In the genomic region with DNA sequence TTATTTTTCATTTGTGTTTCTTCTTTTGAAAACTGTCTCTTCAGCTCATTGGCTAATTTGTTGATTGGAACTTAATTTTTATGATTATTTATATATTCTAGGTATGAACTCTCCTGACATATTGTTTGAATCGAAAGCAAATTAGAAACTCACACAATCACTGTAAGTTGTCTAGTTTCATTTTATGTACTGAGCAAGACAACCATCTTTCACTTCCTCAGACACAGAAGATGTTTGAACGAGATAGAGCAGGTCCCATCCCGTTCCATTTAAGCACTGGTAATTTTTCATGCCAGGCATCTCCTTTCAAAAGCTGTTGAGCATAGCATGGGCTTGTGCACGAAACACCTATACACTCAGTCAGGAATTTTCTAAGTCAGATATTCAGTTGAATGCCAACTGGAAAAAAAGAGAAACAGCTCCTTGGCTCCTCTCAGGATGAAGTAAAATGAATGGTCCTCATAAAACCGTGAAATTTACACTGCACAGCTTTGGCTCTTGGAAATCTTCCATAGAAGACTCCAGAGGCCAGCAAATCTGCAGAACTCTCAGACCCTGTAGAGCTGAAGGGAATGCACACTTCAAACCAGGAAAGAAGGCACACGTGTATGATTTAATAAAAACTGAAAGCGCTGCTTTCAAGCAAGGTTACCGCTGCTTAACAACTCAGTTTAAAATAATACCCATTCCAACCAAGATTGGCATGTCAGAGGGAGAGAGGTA, we compare ENCODE assay signal across 23 mouse cellular contexts. TPM values are rescaled to one million over a fixed set of nuclear protein-coding genes. Genes with fewer than 3 reads are reported as not detected.
DNase-seq lines count a peak whose midpoint lies in the region; ATAC-seq and TF ChIP-seq lines count a peak whose summit lies in the region.
"Had no signal": no experiment of that assay in that cellular context is flagged by ENCODE, and none has a peak within 500 bp of the region (broad histone marks: within the 10 kb centered on the region; RNA-seq: fewer than 3 reads in every experiment).

No protein-coding gene starts in this region.

- H3K27me3 ChIP-seq in limb, embryonic 14.5 days (ENCODE audit: control insufficient read depth, insufficient read depth, low read length), result no peaks in the 10 kb centered on the region
- H3K27me3 ChIP-seq: forebrain, embryonic 15.5 days; liver, embryonic 13.5 days; neural tube, embryonic 15.5 days had no signal

- H3K4me2 ChIP-seq in limb, embryonic 14.5 days (replicated peaks; ENCODE audit: low read depth, low read length, severe bottlenecking), result no peak overlapping the region; the same call in 1 of the 2 replicates
- H3K4me2 ChIP-seq: forebrain, embryonic 15.5 days; liver, embryonic 13.5 days; lung, embryonic 14.5 days; neural tube, embryonic 15.5 days had no signal

- H3K9ac ChIP-seq in limb, embryonic 14.5 days (ENCODE audit: low read depth, low read length, severe bottlenecking), result no peak overlapping the region
- H3K9ac ChIP-seq: forebrain, embryonic 15.5 days; liver, embryonic 13.5 days; lung, embryonic 14.5 days; neural tube, embryonic 15.5 days had no signal

- TF ChIP-seq POLR2A in limb, embryonic 14.5 days (IDR thresholded peaks at IDR 0.05; ENCODE audit: borderline replicate concordance, extremely low read depth, insufficient read depth, insufficient read length), result no peak

- WGBS in limb, embryonic 14.5 days, result 43% methylated on average over 8 of the region's 8 CpGs

- peak overlapping the region; percentile 71 for H3K27ac ChIP-seq in limb, embryonic 14.5 days (replicated peaks; ENCODE audit: low read depth, low read length)
- H3K27ac ChIP-seq in left cerebral cortex, adult 2 months, result no peak overlapping the region
- H3K27ac ChIP-seq: forebrain, embryonic 15.5 days; heart, embryonic 10.5 days; liver, embryonic 13.5 days; midbrain, embryonic 10.5 days; neural tube, embryonic 15.5 days had no signal

- no peak for TF ChIP-seq CTCF in left cerebral cortex, adult 2 months (IDR thresholded peaks at IDR 0.05)

- no peak overlapping the region for H3K4me3 ChIP-seq in limb, embryonic 14.5 days (replicated peaks; ENCODE audit: low read length)
- H3K4me3 ChIP-seq in left cerebral cortex, adult 2 months, result no peak overlapping the region
- H3K4me3 ChIP-seq: forebrain, embryonic 15.5 days; heart, embryonic 10.5 days; liver, embryonic 13.5 days; midbrain, embryonic 10.5 days; neural tube, embryonic 15.5 days had no signal

- peak; percentile 78 for ATAC-seq in limb, embryonic 14.5 days (ENCODE audit: low FRiP score, low read depth)
- ATAC-seq in megakaryocyte progenitor cell, adult 5-6 weeks (replicated peaks; ENCODE audit: poor library complexity), result no peak
- ATAC-seq: forebrain, embryonic 15.5 days had no signal

- H3K9me3 ChIP-seq in limb, embryonic 14.5 days (ENCODE audit: control insufficient read depth, low read length), result no peaks in the 10 kb centered on the region
- H3K9me3 ChIP-seq: forebrain, embryonic 15.5 days; G1E; heart, embryonic 10.5 days; liver, embryonic 13.5 days; midbrain, embryonic 10.5 days; neural tube, embryonic 15.5 days had no signal

- intact Hi-C loops in left cerebral cortex, adult 2 months (cut with DNase I), result no loop called here

- no peaks in the 10 kb centered on the region for H3K36me3 ChIP-seq in limb, embryonic 14.5 days (ENCODE audit: control insufficient read depth, insufficient read depth, low read length)
- H3K36me3 ChIP-seq: forebrain, embryonic 15.5 days; G1E; heart, embryonic 10.5 days; liver, embryonic 13.5 days; midbrain, embryonic 10.5 days; neural tube, embryonic 15.5 days had no signal

- H3K4me1 ChIP-seq in limb, embryonic 14.5 days (ENCODE audit: control insufficient read depth, insufficient read depth, low read length), result peaks cover 18% of the 10 kb centered on the region
- H3K4me1 ChIP-seq: forebrain, embryonic 15.5 days; heart, embryonic 10.5 days; liver, embryonic 13.5 days; midbrain, embryonic 10.5 days; neural tube, embryonic 15.5 days had no signal

- peak; percentile 34 to 38 for DNase-seq in cerebellum, postnatal 10 days
- no peak for DNase-seq in cerebellum, adult 18-20 months
- DNase-seq in kidney, postnatal 10 days, result peak; percentile 16
- no peak for DNase-seq in kidney, adult 9 months
- peak; percentile 82 for DNase-seq in limb, embryonic 14.5 days (ENCODE audit: low spot score)
- no peak for DNase-seq in left cerebral cortex, adult 2 months (ENCODE audit: extremely low spot score in 1 of 2, low spot score in 2 of 2)
- DNase-seq: adrenal gland, adult 2 months; cerebellum, adult 11 months; cerebellum, postnatal 25 days; heart, postnatal 4 days; kidney, adult 18-20 months; liver, embryonic 13.5 days; lung, embryonic 14.5 days; lung, postnatal 36 days; right cerebral cortex, adult 18-20 months; thymus, adult 18-20 months; thymus, postnatal 36 days had no signal

RNA-seq across cellular contexts. Expression of gene Fam107b, which starts 8.1 kb away (rescaled TPM):
- 25.7 and 26.1 TPM in 2 replicates for polyA plus RNA-seq in limb, embryonic 14.5 days (2012; rRNA removed)
- 43.6 and 49.1 TPM in 2 replicates for polyA plus RNA-seq in limb, embryonic 14.5 days (2014; fragmentation: Nextera tagmentation; extraction: Ambion mirVana)
- 1,007 and 1,094 TPM in 2 replicates for total RNA-seq in megakaryocyte progenitor cell, adult 5-6 weeks (2015)
- total RNA-seq in megakaryocyte progenitor cell, adult 5-6 weeks (2017), result 622 and 1,143 TPM in 2 replicates
- total RNA-seq in left cerebral cortex, adult 2 months (2021), result 1 to 10 TPM; 7.9 to 10.0 TPM

Comparison
In these comparisons a context has a peak if more than half of its experiments do, and no peak if none do; other contexts are left out.
1. DNase-seq: peak in cerebellum, postnatal 10 days (2 of 2), kidney, postnatal 10 days (single experiment) and limb, embryonic 14.5 days (single experiment); none in cerebellum, adult 18-20 months (0 of 2), kidney, adult 9 months (single experiment) and left cerebral cortex, adult 2 months (0 of 2).
2. RNA of gene Fam107b, which starts 8.1 kb away (total RNA-seq): 622 to 1,143 TPM in megakaryocyte progenitor cell, adult 5-6 weeks; 7.9 to 10.0 TPM in left cerebral cortex, adult 2 months; every median in the first group is over 10 times any median in the second.